Mouse (Mus musculus) heart, adult 2 months (tissue): ENCODE measurements around the gene Prnd. TPM values are rescaled to one million over a fixed set of nuclear protein-coding genes. Genes with fewer than 3 reads are reported as not detected.

Source experiments
- DNase-seq, 2 experiments: peaks; one replicate each; pipeline ENCODE4 v3.0.0; 2021
- H3K27ac ChIP-seq: fragments of 200-600 bp; 2 replicates; pipeline ENCODE4 v1.8.1; 2022
- H3K27me3 ChIP-seq: fragments of 200-500 bp; 2 replicates; pipeline ENCODE4 v1.6.1; 2012; ENCODE audit warnings: mild to moderate bottlenecking, low read length, inconsistent platforms, mixed read lengths; ENCODE audit not compliant: control insufficient read depth, insufficient read depth
- H3K36me3 ChIP-seq: fragments of 200-500 bp; 2 replicates; pipeline ENCODE4 v1.6.1; 2012; ENCODE audit warnings: low read length, inconsistent platforms; ENCODE audit not compliant: control insufficient read depth, insufficient read depth
- H3K4me1 ChIP-seq: fragments of 200-500 bp; 2 replicates; pipeline ENCODE4 v1.6.1; 2011; ENCODE audit warnings: low read length; ENCODE audit not compliant: control insufficient read depth, insufficient read depth
- H3K4me3 ChIP-seq: fragments of 200-600 bp; 2 replicates; pipeline ENCODE4 v1.8.1; 2022
- H3K79me2 ChIP-seq: fragments of 200-500 bp; replicated peaks from 2 replicates; pipeline ENCODE4 v1.6.1; 2012; ENCODE audit warnings: mild to moderate bottlenecking, inconsistent platforms, low read length, moderate library complexity, mixed read lengths; ENCODE audit not compliant: control insufficient read depth, insufficient read depth
- H3K9ac ChIP-seq: fragments of 200-500 bp; 2 replicates; pipeline ENCODE4 v1.6.1; 2012; ENCODE audit warnings: low read depth, mild to moderate bottlenecking, control low read depth, inconsistent platforms, low read length, mixed read lengths
- CTCF ChIP-seq: fragments of 200-600 bp; IDR thresholded peaks from 2 replicates; pipeline ENCODE4 v1.8.1; 2022; ENCODE audit warnings: antibody characterized with exemption, mild to moderate bottlenecking, moderate library complexity
- EP300 ChIP-seq: fragments of 200-500 bp; IDR thresholded peaks from 2 replicates; pipeline ENCODE4 v1.6.1; 2011; ENCODE audit warnings: low read depth, low read length, control low read depth; ENCODE audit not compliant: insufficient read depth
- POLR2A ChIP-seq: fragments of 200-500 bp; IDR thresholded peaks from 2 replicates; pipeline ENCODE4 v1.6.1; 2011; ENCODE audit warnings: mild to moderate bottlenecking, low read depth, low read length, control low read depth; ENCODE audit not compliant: insufficient read depth
- WGBS: fragments of 180-500 bp; shearing (Covaris S2); methylation state at CpG from one replicate; pipeline ENCODE4 v1.1.7; 2018; 5-methylcytosine and 5-hydroxymethylcytosine counted together
- intact Hi-C: fragments of 180-260 bp; cut with DNase I; formaldehyde crosslinking; loops from one replicate; pipeline ENCODE4 v1.15.1; 2025
- polyA plus RNA-seq: library from polyadenylated mRNA; depleted of rRNA; stranded (reverse); fragments of >200 nt; gene quantifications from 2 replicates; pipeline ENCODE4 v1.2.3, GENCODE M21; 2012
- total RNA-seq, 2 experiments: library from RNA; stranded (reverse); gene quantifications; 2 replicates each; pipeline ENCODE4 v1.2.3; 2021

The Prnd gene
- total and polyA plus RNA-seq, 3 experiments, result 0.65 to 3.8 (median 1.2) TPM

DNA sequence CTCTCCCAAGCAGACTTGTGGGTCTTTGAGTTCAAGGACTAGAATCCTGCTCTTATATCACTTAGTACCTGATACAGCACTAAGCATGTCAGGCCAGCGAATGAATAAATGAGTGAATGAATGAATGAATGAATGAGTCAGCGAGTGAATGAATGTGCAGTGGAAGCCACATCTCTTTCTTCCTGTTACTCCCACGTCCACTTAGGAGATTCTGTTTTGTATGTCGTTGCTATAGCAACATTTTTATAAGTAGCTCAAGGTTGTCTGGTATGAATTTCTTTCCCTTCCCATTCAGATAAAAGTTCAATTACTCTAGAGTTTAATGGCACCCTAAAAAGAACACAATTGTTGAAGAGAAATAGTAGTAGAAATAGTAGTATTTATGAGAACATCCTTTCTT lies 20.4 kb downstream of the Prnd start:
- Histone ChIP-seq H3K79me2 (no peaks in the 10 kb centered on the region), H3K27me3 (no peaks in the 10 kb centered on the region), H3K4me1 (no peaks in the 10 kb centered on the region), H3K27ac (no peak overlapping the region), H3K9ac (no peak overlapping the region), H3K4me3 (no peak overlapping the region), H3K36me3 (no peaks in the 10 kb centered on the region)
- TF ChIP-seq EP300, result no peak
- intact Hi-C loops, result no loop called here
- WGBS, result 52% methylated on average over 4 of the region's 4 CpGs
- DNase-seq, result no peak

DNA sequence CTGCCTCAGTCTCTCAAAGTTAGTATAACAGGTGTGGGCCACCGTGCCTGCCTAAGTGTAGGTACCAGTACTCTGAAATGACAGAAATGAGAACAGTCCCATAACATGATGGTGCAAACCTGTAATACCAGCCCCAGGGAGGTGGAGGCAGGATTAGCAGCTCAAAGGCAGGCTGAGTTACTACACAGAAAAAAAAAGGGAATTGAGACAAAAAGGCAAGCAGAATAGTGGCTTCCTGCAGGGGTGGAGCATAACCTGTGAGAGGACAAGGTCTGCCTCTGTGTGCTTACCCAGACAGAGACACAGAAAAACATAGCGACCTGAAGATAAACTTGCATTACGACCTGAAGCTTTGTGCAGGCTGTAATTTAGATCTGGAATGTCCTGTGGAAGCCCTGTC lies 26.0 kb downstream of the Prnd start:
- Histone ChIP-seq H3K9ac (no peak overlapping the region), H3K27ac (no peak overlapping the region), H3K79me2 (no peaks in the 10 kb centered on the region), H3K4me1 (no peaks in the 10 kb centered on the region; the same call in 1 of the 2 replicates), H3K4me3 (no peak overlapping the region), H3K36me3 (no peaks in the 10 kb centered on the region), H3K27me3 (no peaks in the 10 kb centered on the region)
- intact Hi-C loops, result no loop called here
- no peak for DNase-seq
- TF ChIP-seq EP300 (no peak), POLR2A (no peak), CTCF (no peak)
- WGBS, result 83% methylated on average over 3 of the region's 3 CpGs

DNA sequence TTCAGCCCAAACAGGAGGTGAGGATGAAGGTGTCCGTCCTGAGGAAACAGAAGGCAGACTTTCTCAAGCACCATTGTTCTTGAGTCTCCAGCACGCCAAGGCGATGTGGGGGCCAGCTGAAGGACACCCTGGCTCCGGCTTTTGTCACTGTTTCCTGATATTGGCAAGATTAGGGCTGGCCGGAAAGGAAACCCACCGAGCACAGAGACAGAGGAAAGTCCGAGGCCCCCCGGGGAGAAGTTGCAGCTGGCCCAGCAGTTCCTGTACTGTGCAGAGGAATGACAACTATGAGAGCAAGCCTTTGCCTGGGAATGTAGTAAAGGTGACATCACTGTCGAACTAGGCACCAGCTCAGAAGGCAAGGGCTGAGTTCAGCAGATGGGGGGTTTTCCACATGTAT lies 30.2 kb downstream of the Prnd start:
- Histone ChIP-seq H3K79me2 (no peaks in the 10 kb centered on the region), H3K4me3 (no peak overlapping the region), H3K27ac (no peak overlapping the region), H3K4me1 (no peaks in the 10 kb centered on the region; the same call in 1 of the 2 replicates), H3K9ac (no peak overlapping the region), H3K27me3 (no peaks in the 10 kb centered on the region), H3K36me3 (no peaks in the 10 kb centered on the region)
- DNase-seq, result peak in 1 of 2 experiments; percentile 60
- 13% methylated on average over 9 of the region's 9 CpGs for WGBS
- intact Hi-C loops, result loop anchor here (5.0 kb wide), 1 partner anchor 81 kb away; no protein-coding TSS in a partner anchor
- no peak for TF ChIP-seq CTCF
- TF ChIP-seq EP300, result no peak
- no peak for TF ChIP-seq POLR2A

DNA sequence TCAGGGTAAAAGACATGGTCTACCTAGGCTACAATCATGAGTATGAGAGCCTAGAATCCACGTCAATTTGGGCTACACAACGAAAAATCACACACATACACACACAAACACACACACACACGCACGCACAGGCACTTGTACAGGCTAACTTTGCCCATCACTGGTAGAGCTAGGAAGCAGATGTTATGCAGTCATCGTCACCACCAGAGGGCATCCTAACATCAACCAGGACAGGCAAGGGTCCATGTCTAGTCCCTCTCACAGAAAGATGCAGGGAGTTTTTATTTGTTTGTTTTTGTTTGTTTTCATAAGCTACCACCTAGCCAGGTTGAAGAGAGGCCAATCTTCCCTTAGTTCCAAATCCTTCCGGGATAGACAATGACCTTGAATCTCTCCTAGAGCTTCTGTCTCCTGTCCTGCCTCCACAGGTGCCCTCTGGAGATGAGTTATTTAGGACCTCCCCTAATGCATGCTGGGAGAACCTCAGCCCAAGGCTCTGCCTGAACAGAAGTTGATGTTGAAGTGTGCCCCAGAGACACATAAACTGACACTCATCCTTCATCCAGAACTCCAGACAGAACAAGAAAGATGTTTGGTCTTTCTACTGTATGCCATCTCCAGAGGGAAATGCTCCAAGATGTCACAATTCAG lies 32.0 kb downstream of the Prnd start:
- TF ChIP-seq CTCF (peak; percentile 95), EP300 (peak; percentile 96), POLR2A (no peak)
- H3K4me1 ChIP-seq, result no peaks in the 10 kb centered on the region; the same call in 1 of the 2 replicates
- DNase-seq, result peak; percentile 55
- H3K9ac ChIP-seq, result no peak overlapping the region
- no peak overlapping the region for H3K27ac ChIP-seq
- H3K79me2 ChIP-seq, result no peaks in the 10 kb centered on the region
- no peak overlapping the region for H3K4me3 ChIP-seq
- WGBS, result 9% methylated on average over 6 of the region's 6 CpGs
- H3K36me3 ChIP-seq, result no peaks in the 10 kb centered on the region
- no peaks in the 10 kb centered on the region for H3K27me3 ChIP-seq
- intact Hi-C loops, result loop anchor here (1.0 to 5.0 kb wide), 3 partner anchors 80 to 258 kb away; no protein-coding TSS in a partner anchor

- intact Hi-C loops, result no loop called here
- DNase-seq, result no peak
Observed at GRCm38 (mm10) chr2:131987950-131988349, 37.3 kb downstream of the Prnd start.

DNA sequence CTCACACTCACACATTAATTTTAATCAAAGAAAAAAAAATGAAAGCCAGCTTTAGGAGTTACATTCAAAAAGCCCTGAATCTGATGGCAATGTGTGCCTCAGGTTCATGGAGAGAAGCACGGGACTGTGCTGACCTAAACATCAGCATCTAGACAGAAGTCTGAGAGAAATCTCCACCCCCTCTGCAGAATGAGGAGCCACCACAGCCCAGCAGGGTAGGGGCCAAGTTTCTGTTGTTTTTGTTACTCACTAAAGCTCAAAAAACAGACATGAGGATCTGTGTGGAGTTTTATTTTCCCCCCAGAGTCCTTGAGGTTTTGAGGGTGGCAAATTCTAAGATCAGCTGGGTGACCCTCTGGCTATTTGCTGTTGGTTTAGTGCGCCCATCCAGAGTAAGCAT lies 37.9 kb downstream of the Prnd start:
- 69% methylated on average over 2 of the region's 2 CpGs for WGBS
- no peaks in the 10 kb centered on the region for H3K79me2 ChIP-seq
- H3K4me1 ChIP-seq, result peaks cover 5% of the 10 kb centered on the region
- H3K9ac ChIP-seq, result no peak overlapping the region
- intact Hi-C loops, result no loop called here
- no peak overlapping the region for H3K4me3 ChIP-seq
- H3K27ac ChIP-seq, result no peak overlapping the region
- no peak for DNase-seq
- TF ChIP-seq POLR2A (no peak), EP300 (no peak), CTCF (no peak)
- no peaks in the 10 kb centered on the region for H3K36me3 ChIP-seq
- H3K27me3 ChIP-seq, result no peaks in the 10 kb centered on the region

More at GRCm38 (mm10) chr2:131987950-131988349, 37.3 kb downstream of the Prnd start:
- H3K4me1 ChIP-seq, result peaks cover 5% of the 10 kb centered on the region
- TF ChIP-seq CTCF (peak; percentile 54), POLR2A (no peak), EP300 (no peak)
- H3K4me3 ChIP-seq, result no peak overlapping the region
- H3K79me2 ChIP-seq, result no peaks in the 10 kb centered on the region
- H3K27ac ChIP-seq, result no peak overlapping the region
- no peaks in the 10 kb centered on the region for H3K27me3 ChIP-seq
- H3K9ac ChIP-seq, result no peak overlapping the region
- no peaks in the 10 kb centered on the region for H3K36me3 ChIP-seq
- WGBS, result 46% methylated on average over 3 of the region's 3 CpGs
